Mouse (Mus musculus): ENCODE data around the gene Adora1. TPM values are rescaled to one million over a fixed set of nuclear protein-coding genes. Genes with fewer than 3 reads are reported as not detected.

Gene Adora1
- polyA plus RNA-seq, 2 experiments, result 0.10 to 0.13 TPM

GRCm38 (mm10) chr1:134151655-134152412 is 83.4 kb downstream of the Adora1 start:
- ATAC-seq (ENCODE audit: insufficient read depth), result peak; percentile 47
- no peak overlapping the region for H3K9ac ChIP-seq (replicated peaks)
- no peak overlapping the region for H3K4me2 ChIP-seq (ENCODE audit: low read depth)
- TF ChIP-seq EP300 (IDR thresholded peaks at IDR 0.05; ENCODE audit: low read depth) (no peak), CTCF (IDR thresholded peaks at IDR 0.05; ENCODE audit: low read depth) (peak; percentile 93)
- 21% methylated on average over 13 of the region's 13 CpGs for WGBS (ENCODE audit: insufficient replicate concordance)
- H3K4me1 ChIP-seq (replicated peaks; ENCODE audit: control insufficient read depth in 2 of 2, insufficient read depth in 2 of 2, low read length in 1 of 2), result peaks cover 0 to 16% of the 10 kb centered on the region in 2 experiments; a peak in 2 of 4 replicates
- H3K27me3 ChIP-seq (ENCODE audit: control insufficient read depth, insufficient read depth, low read length), result no peaks in the 10 kb centered on the region
- peak; percentile 64 to 70 (median 65) for DNase-seq (ENCODE audit: low read depth in 3 of 3, low spot score in 3 of 3)
- H3K4me3 ChIP-seq (ENCODE audit: insufficient read depth in 1 of 2, low read depth in 2 of 2, low read length in 2 of 2), result no peak overlapping the region
- H3K36me3 ChIP-seq (replicated peaks; ENCODE audit: control insufficient read depth, insufficient read depth, low read depth), result no peaks in the 10 kb centered on the region
- no peak overlapping the region for H3K27ac ChIP-seq
- no peaks in the 10 kb centered on the region for H3K9me3 ChIP-seq (ENCODE audit: control insufficient read depth, low read length)

GRCm38 (mm10) chr1:134150745-134151144 is 84.5 kb downstream of the Adora1 start:
- TF ChIP-seq CTCF (IDR thresholded peaks at IDR 0.05; ENCODE audit: low read depth) (no peak), EP300 (IDR thresholded peaks at IDR 0.05; ENCODE audit: low read depth) (no peak)
- no peak for DNase-seq (ENCODE audit: low read depth in 3 of 3, low spot score in 3 of 3)
- Histone ChIP-seq H3K4me1 (replicated peaks; ENCODE audit: control insufficient read depth in 2 of 2, insufficient read depth in 2 of 2, low read length in 1 of 2) (peaks cover 0 to 16% of the 10 kb centered on the region in 2 experiments; a peak in 2 of 4 replicates), H3K9me3 (ENCODE audit: control insufficient read depth, low read length) (no peaks in the 10 kb centered on the region), H3K27me3 (ENCODE audit: control insufficient read depth, insufficient read depth, low read length) (no peaks in the 10 kb centered on the region), H3K27ac (no peak overlapping the region), H3K36me3 (replicated peaks; ENCODE audit: control insufficient read depth, insufficient read depth, low read depth) (no peaks in the 10 kb centered on the region), H3K4me3 (ENCODE audit: insufficient read depth in 1 of 2, low read depth in 2 of 2, low read length in 2 of 2) (no peak overlapping the region), H3K4me2 (ENCODE audit: low read depth) (no peak overlapping the region), H3K9ac (replicated peaks) (no peak overlapping the region)
- 67% methylated on average over 9 of the region's 9 CpGs for WGBS (ENCODE audit: insufficient replicate concordance)
- ATAC-seq (ENCODE audit: insufficient read depth), result no peak

GRCm38 (mm10) chr1:134150076-134150475 is 85.2 kb downstream of the Adora1 start:
- H3K4me1 ChIP-seq (replicated peaks; ENCODE audit: control insufficient read depth in 2 of 2, insufficient read depth in 2 of 2, low read length in 1 of 2), result peaks cover 0 to 15% of the 10 kb centered on the region in 2 experiments; a peak in 2 of 4 replicates
- no peak overlapping the region for H3K27ac ChIP-seq
- no peak overlapping the region for H3K4me2 ChIP-seq (ENCODE audit: low read depth)
- H3K27me3 ChIP-seq (ENCODE audit: control insufficient read depth, insufficient read depth, low read length), result no peaks in the 10 kb centered on the region
- DNase-seq (ENCODE audit: low read depth in 3 of 3, low spot score in 3 of 3) (no peak), ATAC-seq (ENCODE audit: insufficient read depth) (no peak)
- no peak overlapping the region for H3K4me3 ChIP-seq (ENCODE audit: insufficient read depth in 1 of 2, low read depth in 2 of 2, low read length in 2 of 2)
- TF ChIP-seq CTCF (IDR thresholded peaks at IDR 0.05; ENCODE audit: low read depth), result no peak
- no peak for TF ChIP-seq EP300 (IDR thresholded peaks at IDR 0.05; ENCODE audit: low read depth)
- H3K9ac ChIP-seq (replicated peaks), result no peak overlapping the region
- no peaks in the 10 kb centered on the region for H3K9me3 ChIP-seq (ENCODE audit: control insufficient read depth, low read length)
- WGBS (ENCODE audit: insufficient replicate concordance), result 49% methylated on average over 8 of the region's 8 CpGs
- no peaks in the 10 kb centered on the region for H3K36me3 ChIP-seq (replicated peaks; ENCODE audit: control insufficient read depth, insufficient read depth, low read depth)

Other genes starting within 250 kb of the Adora1 start
- gene Fmod, start 198.2 kb downstream of the Adora1 start, polyA plus RNA-seq (2012; rRNA removed), result 1.1 TPM in 2 replicates
- 1.1 and 1.6 TPM in 2 replicates for gene Fmod, start 198.2 kb downstream of the Adora1 start, polyA plus RNA-seq (2014; fragmentation: Nextera tagmentation; extraction: Ambion mirVana)
- 40.1 and 45.3 TPM in 2 replicates for gene Btg2, start 156.3 kb downstream of the Adora1 start, polyA plus RNA-seq (2012; rRNA removed)
- gene Btg2, start 156.3 kb downstream of the Adora1 start, polyA plus RNA-seq (2014; fragmentation: Nextera tagmentation; extraction: Ambion mirVana), result 78.2 and 85.2 TPM in 2 replicates
- gene Chit1, start 124.2 kb downstream of the Adora1 start, polyA plus RNA-seq (2012; rRNA removed), result 0.08 and 0.09 TPM in 2 replicates
- gene Chit1, start 124.2 kb downstream of the Adora1 start, polyA plus RNA-seq (2014; fragmentation: Nextera tagmentation; extraction: Ambion mirVana), result not detected in 2 replicates
- 1.3 TPM in 2 replicates for gene Chil1, start 53.3 kb downstream of the Adora1 start, polyA plus RNA-seq (2012; rRNA removed)
- 2.7 and 3.7 TPM in 2 replicates for gene Chil1, start 53.3 kb downstream of the Adora1 start, polyA plus RNA-seq (2014; fragmentation: Nextera tagmentation; extraction: Ambion mirVana)
- 0.02 and 0.03 TPM in 2 replicates for gene Mybph, start 42.0 kb downstream of the Adora1 start, polyA plus RNA-seq (2012; rRNA removed)
- not detected in 2 replicates for gene Mybph, start 42.0 kb downstream of the Adora1 start, polyA plus RNA-seq (2014; fragmentation: Nextera tagmentation; extraction: Ambion mirVana)
- gene Myog, start 54.6 kb upstream of the Adora1 start, polyA plus RNA-seq (2012; rRNA removed), result 0.06 and 0.09 TPM in 2 replicates
- not detected in 2 replicates for gene Myog, start 54.6 kb upstream of the Adora1 start, polyA plus RNA-seq (2014; fragmentation: Nextera tagmentation; extraction: Ambion mirVana)
- gene Ppfia4, start 97.5 kb upstream of the Adora1 start, polyA plus RNA-seq (2012; rRNA removed), result 1.2 TPM in 2 replicates
- gene Ppfia4, start 97.5 kb upstream of the Adora1 start, polyA plus RNA-seq (2014; fragmentation: Nextera tagmentation; extraction: Ambion mirVana), result 1.1 and 1.8 TPM in 2 replicates
- gene Tmem183a, start 126.5 kb upstream of the Adora1 start, polyA plus RNA-seq (2012; rRNA removed), result 34.1 and 35.4 TPM in 2 replicates
- gene Tmem183a, start 126.5 kb upstream of the Adora1 start, polyA plus RNA-seq (2014; fragmentation: Nextera tagmentation; extraction: Ambion mirVana), result 49.1 and 59.1 TPM in 2 replicates
- gene 4933406M09Rik, start 150.5 kb upstream of the Adora1 start, polyA plus RNA-seq (2012; rRNA removed), result not detected in 2 replicates
- not detected in 2 replicates for gene 4933406M09Rik, start 150.5 kb upstream of the Adora1 start, polyA plus RNA-seq (2014; fragmentation: Nextera tagmentation; extraction: Ambion mirVana)
- gene Cyb5r1, start 170.1 kb upstream of the Adora1 start, polyA plus RNA-seq (2012; rRNA removed), result 13.0 and 14.9 TPM in 2 replicates
- gene Cyb5r1, start 170.1 kb upstream of the Adora1 start, polyA plus RNA-seq (2014; fragmentation: Nextera tagmentation; extraction: Ambion mirVana), result 10.8 and 10.9 TPM in 2 replicates
- gene Adipor1, start 179.9 kb upstream of the Adora1 start, polyA plus RNA-seq (2012; rRNA removed), result 56.1 and 59.6 TPM in 2 replicates
- gene Adipor1, start 179.9 kb upstream of the Adora1 start, polyA plus RNA-seq (2014; fragmentation: Nextera tagmentation; extraction: Ambion mirVana), result 126 and 134 TPM in 2 replicates
- 12.1 and 17.9 TPM in 2 replicates for gene Klhl12, start 220.1 kb upstream of the Adora1 start, polyA plus RNA-seq (2012; rRNA removed)
- gene Klhl12, start 220.1 kb upstream of the Adora1 start, polyA plus RNA-seq (2014; fragmentation: Nextera tagmentation; extraction: Ambion mirVana), result 28.0 and 31.6 TPM in 2 replicates

Measured in liver, embryonic 14.5 days (tissue).